Mouse (Mus musculus): ENCODE results near the gene Ephb1. TPM values are rescaled to one million over a fixed set of nuclear protein-coding genes. Genes with fewer than 3 reads are reported as not detected.

The Ephb1 gene
- polyA plus RNA-seq, 1 experiment, result 2.5 TPM

GRCm38 (mm10) chr9:102249124-102249816 is 105.2 kb downstream of the Ephb1 start:
- H3K27me3 ChIP-seq (ENCODE audit: control insufficient read depth, insufficient read depth, insufficient read length), result peaks cover 50% of the 10 kb centered on the region

GRCm38 (mm10) chr9:102245551-102245950 is 108.9 kb downstream of the Ephb1 start:
- no peak overlapping the region for H3K4me2 ChIP-seq (ENCODE audit: low read depth)
- peaks cover 48% of the 10 kb centered on the region for H3K27me3 ChIP-seq (ENCODE audit: control insufficient read depth, insufficient read depth, insufficient read length)
- H3K4me3 ChIP-seq, result no peak overlapping the region
- no peaks in the 10 kb centered on the region for H3K36me3 ChIP-seq (ENCODE audit: control insufficient read depth, insufficient read depth)
- TF ChIP-seq POLR2A (IDR thresholded peaks at IDR 0.05; ENCODE audit: insufficient read length, low read depth) (no peak), REST (IDR thresholded peaks at IDR 0.05; ENCODE audit: insufficient read depth, insufficient read length) (no peak), MYOD1 (IDR thresholded peaks at IDR 0.05; ENCODE audit: control insufficient read depth in 1 of 3, insufficient read length in 2 of 3, low read depth in 2 of 3) (no peak), CEBPB (IDR thresholded peaks at IDR 0.05; ENCODE audit: insufficient read depth, poor library complexity, severe bottlenecking) (no peak), TCF3 (IDR thresholded peaks at IDR 0.05; ENCODE audit: insufficient read length, low read depth) (no peak), E2F4 (IDR thresholded peaks at IDR 0.05; ENCODE audit: insufficient read depth) (no peak), MYOG (IDR thresholded peaks at IDR 0.05; ENCODE audit: control insufficient read depth in 1 of 3, insufficient read depth in 1 of 3, insufficient read length in 2 of 3, low read depth in 2 of 3) (no peak), POLR2AphosphoS2 (IDR thresholded peaks at IDR 0.05; ENCODE audit: insufficient read length, low read depth) (no peak), MAX (IDR thresholded peaks at IDR 0.05; ENCODE audit: low read depth) (no peak), TCF12 (IDR thresholded peaks at IDR 0.05; ENCODE audit: insufficient read depth, poor library complexity, severe bottlenecking) (no peak), USF1 (IDR thresholded peaks at IDR 0.05; ENCODE audit: low read depth) (no peak), SRF (IDR thresholded peaks at IDR 0.05; ENCODE audit: control insufficient read depth, insufficient read length, low read depth) (no peak)
- H3K79me2 ChIP-seq (ENCODE audit: control insufficient read depth, insufficient read depth), result no peaks in the 10 kb centered on the region
- H3ac ChIP-seq (ENCODE audit: control insufficient read depth, insufficient read length), result no peak overlapping the region

More at GRCm38 (mm10) chr9:102249124-102249816, 105.2 kb downstream of the Ephb1 start:
- Histone ChIP-seq H3K79me2 (ENCODE audit: control insufficient read depth, insufficient read depth) (no peaks in the 10 kb centered on the region), H3K36me3 (ENCODE audit: control insufficient read depth, insufficient read depth) (no peaks in the 10 kb centered on the region), H3K4me3 (no peak overlapping the region), H3ac (ENCODE audit: control insufficient read depth, insufficient read length) (no peak overlapping the region), H3K4me2 (ENCODE audit: low read depth) (no peak overlapping the region)
- no peak for TF ChIP-seq POLR2A (IDR thresholded peaks at IDR 0.05; ENCODE audit: insufficient read length, low read depth)
- TF ChIP-seq MAX (IDR thresholded peaks at IDR 0.05; ENCODE audit: low read depth), result no peak
- TF ChIP-seq TCF3 (IDR thresholded peaks at IDR 0.05; ENCODE audit: insufficient read length, low read depth), result no peak
- no peak for TF ChIP-seq REST (IDR thresholded peaks at IDR 0.05; ENCODE audit: insufficient read depth, insufficient read length)
- TF ChIP-seq SRF (IDR thresholded peaks at IDR 0.05; ENCODE audit: control insufficient read depth, insufficient read length, low read depth), result no peak
- no peak for TF ChIP-seq CEBPB (IDR thresholded peaks at IDR 0.05; ENCODE audit: insufficient read depth, poor library complexity, severe bottlenecking)
- TF ChIP-seq E2F4 (IDR thresholded peaks at IDR 0.05; ENCODE audit: insufficient read depth), result no peak
- no peak for TF ChIP-seq TCF12 (IDR thresholded peaks at IDR 0.05; ENCODE audit: insufficient read depth, poor library complexity, severe bottlenecking)
- TF ChIP-seq POLR2AphosphoS2 (IDR thresholded peaks at IDR 0.05; ENCODE audit: insufficient read length, low read depth), result no peak
- no peak for TF ChIP-seq USF1 (IDR thresholded peaks at IDR 0.05; ENCODE audit: low read depth)
- no peak for TF ChIP-seq MYOG (IDR thresholded peaks at IDR 0.05; ENCODE audit: control insufficient read depth in 1 of 3, insufficient read depth in 1 of 3, insufficient read length in 2 of 3, low read depth in 2 of 3)
- TF ChIP-seq MYOD1 (IDR thresholded peaks at IDR 0.05; ENCODE audit: control insufficient read depth in 1 of 3, insufficient read length in 2 of 3, low read depth in 2 of 3), result no peak

- no peak overlapping the region for H3K4me3 ChIP-seq
- H3K36me3 ChIP-seq (ENCODE audit: control insufficient read depth, insufficient read depth), result no peaks in the 10 kb centered on the region
- peaks cover 27% of the 10 kb centered on the region for H3K27me3 ChIP-seq (ENCODE audit: control insufficient read depth, insufficient read depth, insufficient read length)
- H3K4me2 ChIP-seq (ENCODE audit: low read depth), result no peak overlapping the region
- H3K79me2 ChIP-seq (ENCODE audit: control insufficient read depth, insufficient read depth), result no peaks in the 10 kb centered on the region
- TF ChIP-seq SRF (IDR thresholded peaks at IDR 0.05; ENCODE audit: control insufficient read depth, insufficient read length, low read depth) (no peak), E2F4 (IDR thresholded peaks at IDR 0.05; ENCODE audit: insufficient read depth) (no peak), MYOD1 (IDR thresholded peaks at IDR 0.05; ENCODE audit: control insufficient read depth in 1 of 3, insufficient read length in 2 of 3, low read depth in 2 of 3) (no peak), MAX (IDR thresholded peaks at IDR 0.05; ENCODE audit: low read depth) (no peak), TCF3 (IDR thresholded peaks at IDR 0.05; ENCODE audit: insufficient read length, low read depth) (no peak), POLR2A (IDR thresholded peaks at IDR 0.05; ENCODE audit: insufficient read length, low read depth) (no peak), POLR2AphosphoS2 (IDR thresholded peaks at IDR 0.05; ENCODE audit: insufficient read length, low read depth) (no peak), TCF12 (IDR thresholded peaks at IDR 0.05; ENCODE audit: insufficient read depth, poor library complexity, severe bottlenecking) (no peak), MYOG (IDR thresholded peaks at IDR 0.05; ENCODE audit: control insufficient read depth in 1 of 3, insufficient read depth in 1 of 3, insufficient read length in 2 of 3, low read depth in 2 of 3) (no peak), USF1 (IDR thresholded peaks at IDR 0.05; ENCODE audit: low read depth) (no peak), CEBPB (IDR thresholded peaks at IDR 0.05; ENCODE audit: insufficient read depth, poor library complexity, severe bottlenecking) (no peak), REST (IDR thresholded peaks at IDR 0.05; ENCODE audit: insufficient read depth, insufficient read length) (no peak)
- no peak overlapping the region for H3ac ChIP-seq (ENCODE audit: control insufficient read depth, insufficient read length)
These were observed 111.2 kb downstream of the Ephb1 start for GRCm38 (mm10) chr9:102243296-102243695.

GRCm38 (mm10) chr9:102241546-102241945 is 112.9 kb downstream of the Ephb1 start:
- no peak overlapping the region for H3K4me3 ChIP-seq
- peaks cover 15% of the 10 kb centered on the region for H3K27me3 ChIP-seq (ENCODE audit: control insufficient read depth, insufficient read depth, insufficient read length)
- TF ChIP-seq REST (IDR thresholded peaks at IDR 0.05; ENCODE audit: insufficient read depth, insufficient read length), result no peak
- no peak for TF ChIP-seq TCF12 (IDR thresholded peaks at IDR 0.05; ENCODE audit: insufficient read depth, poor library complexity, severe bottlenecking)
- no peak for TF ChIP-seq POLR2A (IDR thresholded peaks at IDR 0.05; ENCODE audit: insufficient read length, low read depth)
- TF ChIP-seq E2F4 (IDR thresholded peaks at IDR 0.05; ENCODE audit: insufficient read depth), result no peak
- TF ChIP-seq SRF (IDR thresholded peaks at IDR 0.05; ENCODE audit: control insufficient read depth, insufficient read length, low read depth), result no peak
- no peak for TF ChIP-seq MYOD1 (IDR thresholded peaks at IDR 0.05; ENCODE audit: control insufficient read depth in 1 of 3, insufficient read length in 2 of 3, low read depth in 2 of 3)
- TF ChIP-seq MAX (IDR thresholded peaks at IDR 0.05; ENCODE audit: low read depth), result no peak
- TF ChIP-seq USF1 (IDR thresholded peaks at IDR 0.05; ENCODE audit: low read depth), result no peak
- no peak for TF ChIP-seq POLR2AphosphoS2 (IDR thresholded peaks at IDR 0.05; ENCODE audit: insufficient read length, low read depth)
- no peak for TF ChIP-seq TCF3 (IDR thresholded peaks at IDR 0.05; ENCODE audit: insufficient read length, low read depth)
- TF ChIP-seq CEBPB (IDR thresholded peaks at IDR 0.05; ENCODE audit: insufficient read depth, poor library complexity, severe bottlenecking), result no peak
- H3K79me2 ChIP-seq (ENCODE audit: control insufficient read depth, insufficient read depth), result no peaks in the 10 kb centered on the region
- H3K36me3 ChIP-seq (ENCODE audit: control insufficient read depth, insufficient read depth), result no peaks in the 10 kb centered on the region
- no peak overlapping the region for H3K4me2 ChIP-seq (ENCODE audit: low read depth)
- H3ac ChIP-seq (ENCODE audit: control insufficient read depth, insufficient read length), result no peak overlapping the region

Data from myocyte (in vitro differentiated cells).